Mouse (Mus musculus) liver, embryonic 14.5 days (tissue): ENCODE measurements around the gene Gm45808.
A peak's percentile ranks its signal among the peaks of the same experiment; 100 is the strongest.

Experiments used
- CTCF ChIP-seq: IDR thresholded peaks from 2 replicates; pipeline ENCODE4 v1.5.1; 2016; ENCODE audit warnings: antibody characterized with exemption, low read depth, control low read depth
- EP300 ChIP-seq: IDR thresholded peaks from 2 replicates; pipeline ENCODE4 v1.6.1; 2016; ENCODE audit warnings: antibody characterized with exemption, low read depth

DNA sequence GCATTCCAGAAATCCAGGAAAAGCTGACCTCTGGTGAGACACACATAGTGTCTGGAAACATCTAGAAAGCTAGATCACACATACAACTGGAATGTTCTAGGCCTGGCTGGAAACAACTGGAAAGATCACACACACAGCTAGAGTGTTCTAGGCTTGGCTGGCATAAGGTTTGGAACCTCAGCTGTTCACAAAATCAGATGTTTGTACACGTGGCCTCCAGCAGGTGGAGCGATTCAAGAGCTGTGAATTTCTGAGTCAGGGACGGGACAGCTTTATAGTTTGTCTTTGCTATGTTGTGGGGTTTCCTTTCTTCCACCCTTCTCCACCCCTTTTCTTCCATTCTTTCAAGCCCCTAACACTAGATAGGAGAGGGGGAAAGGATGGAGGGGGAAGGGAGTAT, 9.6 kb downstream of the Gm45808 start:
- TF ChIP-seq CTCF, result peak; percentile 85
- TF ChIP-seq EP300, result no peak
